Mouse (Mus musculus) lung, embryonic 14.5 days (tissue): ENCODE results near the gene Fgfr2. TPM values are rescaled to one million over a fixed set of nuclear protein-coding genes. Genes with fewer than 3 reads are reported as not detected.

Source experiments
- ATAC-seq: fragments of 200-750 bp; cut with Nextera tagmentation; 2 replicates; pipeline ENCODE4 v1.8.0; 2017; ENCODE audit warnings: mild to moderate bottlenecking, moderate TSS enrichment, moderate library complexity; ENCODE audit not compliant: insufficient read depth
- DNase-seq: peaks from one replicate; pipeline ENCODE4 v3.0.0-alpha.2; 2015
- H3K27ac ChIP-seq: fragments of 300-500 bp; sonication (generic); 2 replicates; pipeline ENCODE4 v1.5.1; 2014; ENCODE audit warnings: low read depth, mild to moderate bottlenecking, moderate library complexity
- H3K27me3 ChIP-seq: fragments of 300-500 bp; sonication (generic); 2 replicates; pipeline ENCODE4 v1.6.1; 2014; ENCODE audit warnings: low read length, control low read depth; ENCODE audit not compliant: insufficient read depth
- H3K36me3 ChIP-seq: fragments of 300-500 bp; sonication (generic); 2 replicates; pipeline ENCODE4 v1.6.1; 2014; ENCODE audit warnings: control low read depth; ENCODE audit not compliant: insufficient read depth
- H3K4me1 ChIP-seq: fragments of 300-500 bp; sonication (generic); 2 replicates; pipeline ENCODE4 v1.6.1; 2014; ENCODE audit warnings: antibody characterized with exemption, control low read depth; ENCODE audit not compliant: insufficient read depth
- H3K4me2 ChIP-seq: fragments of 300-500 bp; sonication (generic); 2 replicates; pipeline ENCODE4 v1.6.1; 2014; ENCODE audit warnings: mild to moderate bottlenecking
- H3K4me3 ChIP-seq: fragments of 300-500 bp; sonication (generic); 2 replicates; pipeline ENCODE4 v1.5.1; 2014; ENCODE audit warnings: low read depth, low read length
- H3K9ac ChIP-seq: fragments of 300-500 bp; sonication (generic); 2 replicates; pipeline ENCODE4 v1.6.1; 2014
- H3K9me3 ChIP-seq: fragments of 300-500 bp; sonication (generic); 2 replicates; pipeline ENCODE4 v1.6.1; 2016; ENCODE audit warnings: low read depth, low read length, control low read depth
- CTCF ChIP-seq: IDR thresholded peaks from 2 replicates; pipeline ENCODE4 v1.5.1; 2016; ENCODE audit warnings: antibody characterized with exemption, low read depth
- WGBS: fragments of 180-500 bp; shearing (Covaris S2); extraction: QIAGEN DNeasy Blood & Tissue Kit; methylation state at CpG from one replicate; pipeline ENCODE4 v1.1.7; 2014; 5-methylcytosine and 5-hydroxymethylcytosine counted together
- polyA plus RNA-seq: library from polyadenylated mRNA; unstranded; fragments of >200 nt; fragmentation: Nextera tagmentation; extraction: Ambion mirVana; gene quantifications from 2 replicates; pipeline ENCODE4 v1.2.1, GENCODE M21; 2014

Fgfr2 gene
- polyA plus RNA-seq, 1 experiment from 2014 or later, result 179 TPM

DNA sequence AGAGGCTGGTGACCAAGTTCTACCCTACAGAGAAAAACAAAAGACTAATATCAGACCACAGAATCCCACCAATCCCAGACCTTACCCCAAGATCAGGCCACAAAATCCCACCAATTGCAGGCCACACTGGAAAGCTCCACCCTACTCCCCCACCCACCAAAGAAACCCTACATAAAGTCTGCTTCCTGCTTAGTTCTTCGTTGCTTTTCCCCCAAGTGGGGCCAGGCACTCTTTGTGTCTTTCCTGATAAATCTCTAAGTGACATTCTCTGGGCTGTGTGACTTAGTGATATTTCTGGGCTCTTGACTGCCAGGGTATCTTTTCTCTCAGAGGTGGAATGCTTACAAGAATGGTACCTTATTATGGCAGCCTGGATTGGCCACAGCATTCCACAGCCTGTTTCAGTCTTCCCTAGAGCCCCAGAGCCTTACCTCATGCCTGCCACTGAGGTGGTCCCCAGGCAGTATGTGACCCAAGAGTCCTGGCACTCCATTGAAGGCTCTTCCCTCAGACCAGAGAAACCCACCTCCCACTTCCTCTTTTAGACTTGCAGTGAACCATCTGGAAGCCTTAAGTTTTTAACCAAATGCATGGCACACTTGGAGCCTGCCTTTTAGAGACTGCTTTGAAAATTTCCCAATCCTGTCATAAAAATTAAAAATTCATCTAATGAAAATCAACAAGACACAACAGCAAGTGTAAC is 742.4 kb downstream of the Fgfr2 start:
- no peak overlapping the region for H3K27ac ChIP-seq
- ATAC-seq, result no peak
- TF ChIP-seq CTCF, result no peak
- no peaks in the 10 kb centered on the region for H3K36me3 ChIP-seq
- no peak for DNase-seq
- H3K4me2 ChIP-seq, result no peak overlapping the region
- H3K4me3 ChIP-seq, result no peak overlapping the region
- no peak overlapping the region for H3K9ac ChIP-seq
- no peaks in the 10 kb centered on the region for H3K27me3 ChIP-seq
- no peaks in the 10 kb centered on the region for H3K9me3 ChIP-seq
- 18% methylated on average over 1 of the region's 1 CpGs for WGBS
- H3K4me1 ChIP-seq, result 0 out of 2 replicates have a peak, but pooled peaks cover under 1% of the 10 kb centered on the region

GRCm38 (mm10) chr7:132377913-132378312 is 745.2 kb downstream of the Fgfr2 start:
- H3K27ac ChIP-seq, result no peak overlapping the region
- WGBS, result 60% methylated on average over 6 of the region's 6 CpGs
- no peak for TF ChIP-seq CTCF
- H3K9me3 ChIP-seq, result no peaks in the 10 kb centered on the region
- H3K4me1 ChIP-seq, result peaks cover 6% of the 10 kb centered on the region; the same call in 1 of the 2 replicates
- DNase-seq, result no peak
- no peak overlapping the region for H3K4me2 ChIP-seq
- H3K36me3 ChIP-seq, result no peaks in the 10 kb centered on the region
- H3K9ac ChIP-seq, result no peak overlapping the region
- H3K4me3 ChIP-seq, result no peak overlapping the region
- H3K27me3 ChIP-seq, result 0 out of 2 replicates have a peak, but pooled peaks cover 2% of the 10 kb centered on the region
- ATAC-seq, result no peak

GRCm38 (mm10) chr7:132373594-132374378 is 749.4 kb downstream of the Fgfr2 start:
- WGBS, result 61% methylated on average over 10 of the region's 10 CpGs
- Histone ChIP-seq H3K9ac (no peak overlapping the region), H3K4me1 (peaks cover 16% of the 10 kb centered on the region; the same call in 1 of the 2 replicates), H3K9me3 (no peaks in the 10 kb centered on the region), H3K4me2 (no peak overlapping the region), H3K27me3 (0 out of 2 replicates have a peak, but pooled peaks cover 3% of the 10 kb centered on the region), H3K27ac (no peak overlapping the region), H3K4me3 (no peak overlapping the region), H3K36me3 (no peaks in the 10 kb centered on the region)
- ATAC-seq, result peak; percentile 52; the same call in 1 of the 2 replicates
- no peak for DNase-seq
- peak; percentile 29; the same call in 1 of the 2 replicates for TF ChIP-seq CTCF

DNA sequence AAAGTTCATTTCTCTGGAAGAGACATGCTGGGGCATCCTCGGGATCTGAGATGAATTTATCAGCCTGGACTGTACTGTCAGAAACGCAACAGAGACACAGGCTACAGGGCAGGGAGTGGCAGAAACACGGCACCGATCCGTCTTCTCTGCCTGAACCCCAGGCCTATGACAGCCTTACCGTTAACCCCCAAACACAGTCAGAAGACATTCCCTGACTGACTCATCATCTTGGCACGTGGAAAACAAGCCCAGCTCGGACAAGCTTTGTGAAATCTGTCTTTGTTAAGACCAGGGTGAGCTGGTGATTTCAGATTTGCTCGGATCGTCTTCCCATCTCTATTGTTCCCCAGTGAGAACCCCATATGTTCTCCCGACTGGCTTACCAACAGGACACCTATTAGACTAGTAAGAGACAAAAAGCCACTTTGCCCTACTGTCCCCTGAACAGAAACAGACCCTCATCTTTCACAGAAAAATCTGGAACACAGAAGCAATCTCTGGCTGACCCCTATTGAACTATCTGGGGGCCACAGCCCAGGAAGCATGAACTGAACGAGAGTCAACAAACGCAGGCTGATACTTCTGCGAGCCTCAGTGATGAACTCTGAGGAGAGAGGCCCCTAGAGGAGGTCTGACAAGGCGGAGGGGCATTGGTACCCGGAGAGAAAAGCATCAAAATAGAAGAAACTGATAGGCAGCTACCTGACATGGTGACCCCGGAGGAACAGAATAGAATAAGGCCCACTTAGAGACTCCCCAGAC is 750.2 kb downstream of the Fgfr2 start:
- Histone ChIP-seq H3K36me3 (no peaks in the 10 kb centered on the region), H3K9me3 (no peaks in the 10 kb centered on the region), H3K4me3 (no peak overlapping the region), H3K4me1 (peaks cover 17% of the 10 kb centered on the region; the same call in 1 of the 2 replicates), H3K27ac (no peak overlapping the region), H3K9ac (no peak overlapping the region), H3K4me2 (no peak overlapping the region), H3K27me3 (0 out of 2 replicates have a peak, but pooled peaks cover 3% of the 10 kb centered on the region)
- DNase-seq (no peak), ATAC-seq (peak; percentile 13; the same call in 1 of the 2 replicates)
- no peak for TF ChIP-seq CTCF
- 39% methylated on average over 17 of the region's 17 CpGs for WGBS

DNA sequence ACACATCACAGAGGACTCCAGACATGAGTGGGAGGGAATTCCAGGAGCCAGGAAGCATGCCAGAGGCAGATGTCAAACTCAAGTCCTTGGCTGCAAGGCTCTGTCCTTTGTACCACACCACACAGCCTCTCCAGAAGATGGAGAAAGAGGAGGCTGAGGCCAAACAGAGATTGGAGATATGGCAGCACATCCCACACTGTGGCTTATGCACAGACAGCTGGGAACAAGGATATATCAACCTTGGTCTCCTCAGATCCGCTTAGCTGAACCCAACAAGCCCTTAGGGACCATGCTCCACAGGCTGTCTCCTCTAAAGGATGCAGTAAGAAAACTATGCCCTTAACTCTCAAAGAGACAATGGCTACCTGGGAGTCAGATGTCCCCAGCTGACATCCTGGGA is 751.3 kb downstream of the Fgfr2 start:
- Histone ChIP-seq H3K4me1 (peaks cover 17% of the 10 kb centered on the region; the same call in 1 of the 2 replicates), H3K36me3 (no peaks in the 10 kb centered on the region), H3K27ac (no peak overlapping the region), H3K4me3 (no peak overlapping the region), H3K9me3 (no peaks in the 10 kb centered on the region), H3K9ac (no peak overlapping the region), H3K4me2 (no peak overlapping the region), H3K27me3 (0 out of 2 replicates have a peak, but pooled peaks cover 3% of the 10 kb centered on the region)
- DNase-seq, result no peak
- no peak for TF ChIP-seq CTCF
- WGBS, result 86% methylated on average over 1 of the region's 1 CpGs
- no peak for ATAC-seq

GRCm38 (mm10) chr7:132369784-132370183 is 753.4 kb downstream of the Fgfr2 start:
- H3K9ac ChIP-seq, result no peak overlapping the region
- H3K36me3 ChIP-seq, result no peaks in the 10 kb centered on the region
- DNase-seq (no peak), ATAC-seq (no peak)
- H3K4me3 ChIP-seq, result no peak overlapping the region
- H3K27me3 ChIP-seq, result 0 out of 2 replicates have a peak, but pooled peaks cover 3% of the 10 kb centered on the region
- no peak overlapping the region for H3K27ac ChIP-seq
- H3K9me3 ChIP-seq, result no peaks in the 10 kb centered on the region
- peaks cover 17% of the 10 kb centered on the region; the same call in 1 of the 2 replicates for H3K4me1 ChIP-seq
- TF ChIP-seq CTCF, result no peak
- 59% methylated on average over 2 of the region's 2 CpGs for WGBS
- H3K4me2 ChIP-seq, result no peak overlapping the region
